Mouse (Mus musculus) embryonic fibroblast, embryonic 13.5 days (primary cell): ENCODE data around the gene Ssh3.

Source experiments
- CTCF ChIP-seq: IDR thresholded peaks from 2 replicates; pipeline ENCODE4 v1.5.1; 2011; ENCODE audit warnings: mild to moderate bottlenecking, control low read depth, low read length, moderate library complexity, borderline replicate concordance; ENCODE audit not compliant: insufficient read depth
- POLR2A ChIP-seq: IDR thresholded peaks from 2 replicates; pipeline ENCODE4 v1.6.1; 2011; ENCODE audit warnings: low read depth, mild to moderate bottlenecking, control low read depth, low read length, moderate library complexity

DNA sequence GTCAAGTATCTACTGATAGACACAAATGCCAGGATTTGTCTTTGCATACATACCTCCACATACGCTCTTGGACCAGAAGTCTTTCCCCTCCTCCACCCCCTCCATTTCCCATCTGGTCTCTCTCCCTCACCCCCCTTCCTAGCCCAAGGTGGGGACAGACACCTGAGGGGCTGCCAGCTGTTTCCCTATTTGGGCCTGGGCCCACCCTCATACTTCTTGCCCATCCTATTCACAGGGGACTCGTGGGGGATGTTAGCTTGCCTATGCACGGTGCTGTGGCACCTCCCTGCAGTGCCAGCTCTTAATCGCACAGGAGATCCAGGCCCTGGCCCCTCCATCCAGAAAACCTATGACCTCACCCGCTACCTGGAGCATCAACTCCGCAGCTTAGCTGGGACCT lies 49.0 kb downstream of the Ssh3 start:
- TF ChIP-seq CTCF (no peak), POLR2A (no peak)
